Mouse (Mus musculus) CD4-positive, CD25-positive, alpha-beta regulatory T cell, adult 4 months (primary cell): ENCODE measurements at regions not wholly inside any gene's neighbourhood (a gene's known extent, or its start where the extent isn't known, plus 50 kb on each side); places are given as distances from the start of the nearest gene placed in this dataset.

Source experiments
- ATAC-seq: one replicate; pipeline ENCODE4 v1.8.0; 2017

DNA sequence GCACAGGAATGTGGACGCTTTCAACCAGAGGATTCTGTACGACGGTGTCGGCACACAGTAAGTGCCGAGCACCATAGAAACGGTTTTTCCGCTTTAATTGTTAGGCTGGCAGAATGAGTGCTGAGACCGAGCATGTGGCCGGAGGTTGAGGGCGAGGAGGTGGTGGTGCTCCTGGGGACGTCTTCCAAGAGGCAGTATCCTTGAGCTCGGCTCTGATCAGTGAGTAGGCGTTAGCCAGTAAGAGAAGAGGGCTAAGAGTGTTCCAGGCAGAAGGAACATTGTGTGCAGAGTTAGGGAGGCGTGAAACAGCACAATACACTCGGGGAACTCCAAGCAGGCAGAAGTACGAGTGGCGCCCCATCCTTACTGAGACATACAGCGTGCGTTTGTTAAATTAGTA, 113.5 kb upstream of the Mkln1 start:
- ATAC-seq, result no peak

GRCm38 (mm10) chr6:31285981-31286737, 112.4 kb upstream of the Mkln1 start:
- peak; percentile 79 for ATAC-seq

GRCm38 (mm10) chr6:31287176-31287575, 111.4 kb upstream of the Mkln1 start:
- no peak for ATAC-seq

GRCm38 (mm10) chr6:31287686-31288085, 110.8 kb upstream of the Mkln1 start:
- ATAC-seq, result no peak

DNA sequence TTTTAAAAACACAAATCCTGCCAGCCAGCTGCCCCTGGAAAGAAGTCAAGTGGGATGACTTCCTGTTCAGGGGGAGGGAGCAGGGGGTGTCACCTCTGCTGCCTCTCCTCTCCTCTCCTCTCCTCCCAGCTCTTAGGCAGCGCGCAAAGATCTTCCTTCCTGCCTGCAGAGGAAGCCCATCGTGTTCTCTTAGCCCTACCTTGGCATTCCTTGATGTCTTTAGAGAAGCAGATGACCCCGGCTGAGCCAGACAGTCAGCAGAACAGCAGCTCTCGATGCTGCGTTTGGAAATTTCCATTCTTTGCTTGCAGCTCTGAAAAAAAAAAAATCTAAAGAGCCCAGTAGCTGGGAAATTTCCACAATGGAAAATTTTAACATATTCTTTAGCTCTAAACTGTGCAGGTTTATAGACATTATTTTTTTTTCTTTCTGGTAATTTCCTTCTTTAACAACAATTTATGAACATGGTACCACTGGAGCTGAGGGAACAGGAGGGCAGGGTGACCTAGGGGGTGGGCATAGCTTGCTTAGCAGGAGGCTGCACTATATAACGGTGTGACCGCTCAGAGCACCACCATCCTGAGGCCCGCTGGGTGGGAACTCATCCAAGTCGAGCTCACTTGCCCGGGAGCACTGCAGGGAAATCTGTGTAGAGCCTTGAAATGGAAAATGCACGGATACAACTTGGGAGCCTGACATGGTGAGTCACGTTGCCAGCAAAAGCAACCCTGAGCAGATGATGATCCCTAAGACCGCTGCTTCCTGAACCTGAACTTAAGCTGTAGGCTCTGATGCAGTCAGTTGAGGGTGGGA, 109.9 kb upstream of the Mkln1 start:
- ATAC-seq, result peak; percentile 27

DNA sequence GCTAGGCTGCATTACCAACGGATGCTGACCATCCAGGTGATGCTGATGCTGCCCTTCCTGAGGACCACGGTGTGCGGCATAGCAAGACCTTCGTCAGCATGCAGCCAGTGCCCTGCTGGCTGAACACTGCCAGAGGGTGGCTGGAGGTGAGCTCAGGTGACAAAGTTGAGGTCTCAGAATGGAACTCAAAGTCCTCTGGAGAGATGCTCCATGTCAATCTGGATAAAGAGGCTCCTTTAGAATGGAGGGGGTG, 109.4 kb upstream of the Mkln1 start:
- no peak for ATAC-seq

DNA sequence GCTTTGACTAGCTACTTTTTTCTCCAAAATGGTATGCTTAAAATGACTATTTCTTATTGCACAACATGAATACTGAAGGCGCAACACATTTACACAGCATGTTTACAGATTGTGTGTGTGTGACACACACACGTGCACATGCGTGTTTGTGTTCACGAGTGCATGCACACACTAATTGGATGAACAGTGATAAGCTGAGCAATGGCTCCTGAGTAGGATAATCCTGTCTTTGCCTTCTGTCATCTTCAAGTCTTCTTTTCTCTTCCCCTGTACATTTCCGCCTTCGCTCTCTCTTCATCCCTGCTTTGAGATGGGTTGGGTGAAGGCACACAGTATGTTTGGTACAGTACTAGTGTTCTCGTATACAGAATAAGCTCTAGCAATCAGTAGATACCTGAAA, 106.5 kb upstream of the Mkln1 start:
- no peak for ATAC-seq

- no peak for ATAC-seq
These were observed 105.5 kb upstream of the Mkln1 start for GRCm38 (mm10) chr6:31293008-31293407.

GRCm38 (mm10) chr6:31299395-31299794, 99.1 kb upstream of the Mkln1 start:
- no peak for ATAC-seq

DNA sequence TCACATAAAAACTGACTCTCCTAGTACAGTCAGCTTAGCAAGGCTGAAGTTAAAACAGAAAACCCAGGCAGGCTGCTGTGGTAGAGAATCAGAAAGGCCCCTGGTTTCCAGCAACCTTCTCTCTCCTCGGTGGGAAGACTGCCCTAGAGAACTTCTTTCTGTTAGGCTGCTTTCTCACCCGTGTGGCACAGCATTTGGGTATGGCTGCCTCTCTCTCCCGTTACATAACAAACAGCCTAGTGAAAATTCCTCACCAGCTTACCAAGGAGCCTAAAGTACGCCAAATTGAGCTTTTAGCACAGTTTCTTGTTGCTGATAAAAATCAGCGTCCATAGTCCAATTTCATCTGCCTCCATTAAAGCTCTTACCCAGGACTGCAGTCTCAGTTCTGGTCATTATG, 92.8 kb upstream of the Mkln1 start:
- no peak for ATAC-seq

GRCm38 (mm10) chr6:31307047-31307633, 91.4 kb upstream of the Mkln1 start:
- ATAC-seq, result no peak

GRCm38 (mm10) chr6:31307899-31308298, 90.6 kb upstream of the Mkln1 start:
- ATAC-seq, result no peak

DNA sequence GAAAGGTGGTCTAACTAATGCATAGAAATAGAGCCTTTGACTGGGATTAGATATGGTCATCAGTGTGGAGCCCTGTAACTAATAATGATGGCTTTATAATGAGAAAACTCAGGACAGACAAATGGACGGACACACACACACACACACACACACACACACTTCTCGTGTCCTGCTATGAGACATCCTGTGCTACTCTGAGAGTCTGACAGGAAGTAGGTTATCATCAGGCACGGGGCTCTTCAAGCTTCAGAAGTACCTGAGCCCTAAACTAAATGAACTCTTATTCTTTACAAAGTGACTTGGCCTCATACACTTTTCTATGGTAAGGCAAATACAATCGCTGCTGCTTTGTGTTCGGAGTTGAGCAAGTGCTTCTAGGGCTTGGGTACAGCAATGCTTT, 87.9 kb upstream of the Mkln1 start:
- peak; percentile 92 for ATAC-seq

- ATAC-seq, result no peak
These were observed 84.6 kb upstream of the Mkln1 start for GRCm38 (mm10) chr6:31313869-31314470.

- no peak for ATAC-seq
These were observed 80.8 kb upstream of the Mkln1 start for GRCm38 (mm10) chr6:31317741-31318225.

- peak; percentile 86 for ATAC-seq
These were observed 80.0 kb upstream of the Mkln1 start for GRCm38 (mm10) chr6:31318506-31318905.

DNA sequence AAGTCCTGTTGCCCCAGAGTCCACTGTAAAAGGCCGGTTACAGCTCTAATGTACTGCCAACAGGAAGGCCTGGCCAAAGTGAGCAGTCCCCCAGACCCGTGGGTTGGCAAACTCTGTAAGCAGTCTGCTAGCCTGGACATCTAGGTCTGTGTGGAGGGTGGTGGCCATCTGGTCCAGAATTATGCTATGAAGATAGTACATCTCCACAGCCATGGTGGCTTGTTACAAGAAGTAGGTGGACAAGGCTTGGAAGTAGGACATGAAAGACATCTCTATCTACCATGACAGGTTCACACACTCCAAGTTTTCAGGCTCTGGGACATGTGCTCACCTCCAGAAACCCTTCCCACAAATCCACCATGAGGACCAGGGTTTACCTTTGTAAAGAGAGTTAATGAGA, 79.1 kb upstream of the Mkln1 start:
- no peak for ATAC-seq

GRCm38 (mm10) chr6:31320141-31320830, 78.2 kb upstream of the Mkln1 start:
- ATAC-seq, result no peak

DNA sequence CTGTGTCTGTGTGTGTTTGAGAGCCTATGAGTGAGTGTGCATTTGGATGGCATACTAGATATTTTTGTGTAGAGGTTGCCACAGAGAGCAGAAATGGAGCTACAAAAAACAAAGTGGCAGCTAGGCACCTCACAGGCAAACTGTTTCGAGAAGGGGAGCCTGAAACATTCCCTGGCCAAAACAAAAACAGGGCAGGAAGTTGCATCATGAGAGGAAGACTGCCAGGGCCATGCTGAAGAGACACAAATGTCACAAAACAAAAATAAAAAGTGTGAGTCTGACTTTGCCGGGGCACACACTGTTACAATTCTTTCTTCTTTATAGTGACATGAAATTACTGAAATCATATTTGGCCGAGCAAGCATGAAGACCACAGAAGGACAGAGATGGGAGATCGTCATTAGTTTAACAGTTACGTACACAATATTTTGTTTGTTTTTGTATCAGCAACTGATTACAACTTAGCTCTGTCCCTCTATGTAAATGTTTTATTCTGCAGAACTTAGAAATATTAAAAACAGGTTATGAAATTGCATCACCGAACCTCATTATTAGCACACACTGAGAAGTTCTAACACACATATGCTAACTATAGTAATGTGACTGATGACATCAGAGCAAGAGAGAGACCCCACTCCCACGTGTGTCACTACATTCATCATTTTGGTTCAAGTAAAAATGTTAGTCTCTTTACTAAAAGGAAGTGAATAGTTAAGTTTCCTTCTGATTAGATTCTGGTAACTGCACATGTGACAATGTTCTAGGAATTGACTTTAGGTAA, 77.3 kb upstream of the Mkln1 start:
- ATAC-seq, result peak; percentile 8

GRCm38 (mm10) chr6:31321902-31322301, 76.6 kb upstream of the Mkln1 start:
- ATAC-seq, result no peak

DNA sequence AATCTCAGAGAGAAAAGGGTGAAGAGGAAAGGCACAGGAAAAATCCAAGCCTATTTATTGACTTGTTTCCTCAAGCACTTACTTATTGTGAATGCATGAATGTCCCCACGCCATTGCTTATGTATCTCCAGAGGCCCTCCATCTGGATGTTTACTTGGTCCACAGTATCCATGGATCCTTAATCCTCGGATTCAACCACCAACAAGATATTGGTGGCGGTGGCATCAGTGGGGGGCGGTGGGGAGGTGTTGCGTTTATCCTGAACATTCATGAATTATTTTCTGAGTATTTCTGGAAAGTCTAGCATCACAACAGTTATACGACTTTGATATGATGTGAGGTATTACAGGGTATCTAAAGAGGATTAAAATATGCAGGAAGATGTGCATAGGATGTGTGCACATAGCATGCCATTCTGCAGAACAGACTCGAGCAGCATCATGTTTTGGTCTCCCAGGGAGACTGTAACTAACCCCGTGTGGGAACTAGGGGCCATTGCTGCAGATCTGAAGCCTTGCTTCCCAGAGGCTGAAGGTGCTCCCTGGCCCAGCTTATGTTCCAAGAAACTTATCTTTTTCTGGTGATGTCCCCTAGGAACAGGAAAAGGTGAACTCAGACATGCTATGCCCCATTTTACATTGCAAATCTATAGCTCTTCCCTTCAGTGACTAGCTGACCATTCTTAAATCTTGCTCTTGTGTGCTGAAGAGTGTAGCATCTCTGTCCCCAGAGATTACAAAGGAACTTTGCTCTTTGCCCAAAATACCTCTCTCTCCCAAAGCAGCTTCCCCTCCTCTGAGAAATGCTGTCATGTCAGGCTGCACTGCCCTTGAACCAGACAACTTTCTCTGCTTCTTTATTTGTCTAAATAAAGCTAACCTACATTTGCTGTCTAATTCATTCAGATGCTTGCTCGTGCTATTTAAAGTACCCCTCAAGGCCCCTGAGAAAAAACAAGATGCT, 75.0 kb upstream of the Mkln1 start:
- no peak for ATAC-seq
